Mouse (Mus musculus) neural tube, embryonic 10.5 days (tissue): ENCODE data around the gene Sirt4.
A peak's percentile ranks its signal among the peaks of the same experiment; 100 is the strongest.

Experiments used
- DNase-seq: peaks from one replicate; pipeline ENCODE4 v3.0.0-alpha.2; 2017; ENCODE audit warnings: low spot score; ENCODE audit errors: extremely low spot score

The Sirt4 gene

GRCm38 (mm10) chr5:115491771-115492322 lies 7.3 kb upstream of the Sirt4 start:
- DNase-seq, result peak; percentile 43

GRCm38 (mm10) chr5:115491076-115491475 lies 6.6 kb upstream of the Sirt4 start:
- no peak for DNase-seq

- DNase-seq, result peak; percentile 40
Observed at GRCm38 (mm10) chr5:115490638-115491000, 6.1 kb upstream of the Sirt4 start.

GRCm38 (mm10) chr5:115489699-115490637 lies 5.4 kb upstream of the Sirt4 start:
- peak; percentile 94 for DNase-seq

- DNase-seq, result peak; percentile 83
Observed at GRCm38 (mm10) chr5:115488841-115489698, 4.5 kb upstream of the Sirt4 start.

GRCm38 (mm10) chr5:115487942-115488580 lies 3.5 kb upstream of the Sirt4 start:
- DNase-seq, result no peak

GRCm38 (mm10) chr5:115487353-115487752 lies 2.8 kb upstream of the Sirt4 start:
- DNase-seq, result no peak

- DNase-seq, result no peak
Observed at GRCm38 (mm10) chr5:115486726-115487125, 2.2 kb upstream of the Sirt4 start.

GRCm38 (mm10) chr5:115485489-115486205 lies 1.1 kb upstream of the Sirt4 start:
- DNase-seq, result no peak

GRCm38 (mm10) chr5:115484996-115485395 lies 471 bp upstream of the Sirt4 start:
- no peak for DNase-seq

- no peak for DNase-seq
Observed at GRCm38 (mm10) chr5:115483385-115483784, 1.1 kb downstream of the Sirt4 start.

GRCm38 (mm10) chr5:115482390-115483265 lies 1.9 kb downstream of the Sirt4 start:
- no peak for DNase-seq

- no peak for DNase-seq
Observed at GRCm38 (mm10) chr5:115480101-115480500, 4.4 kb downstream of the Sirt4 start.

GRCm38 (mm10) chr5:115479561-115479960 lies 5.0 kb downstream of the Sirt4 start:
- no peak for DNase-seq

- DNase-seq, result no peak
Observed at GRCm38 (mm10) chr5:115476107-115476727, 8.3 kb downstream of the Sirt4 start.

- peak; percentile 60 for DNase-seq
Observed at GRCm38 (mm10) chr5:115475337-115476106, 9.0 kb downstream of the Sirt4 start.

GRCm38 (mm10) chr5:115474174-115474828 lies 10.2 kb downstream of the Sirt4 start:
- no peak for DNase-seq

- DNase-seq, result no peak
Observed at GRCm38 (mm10) chr5:115473191-115473590, 11.3 kb downstream of the Sirt4 start.
